Mouse (Mus musculus): ENCODE results near the gene Cant1. TPM values are rescaled to one million over a fixed set of nuclear protein-coding genes. Genes with fewer than 3 reads are reported as not detected.

The Cant1 gene
- polyA plus RNA-seq, 1 experiment from 2014 or later, result 19.2 TPM

DNA sequence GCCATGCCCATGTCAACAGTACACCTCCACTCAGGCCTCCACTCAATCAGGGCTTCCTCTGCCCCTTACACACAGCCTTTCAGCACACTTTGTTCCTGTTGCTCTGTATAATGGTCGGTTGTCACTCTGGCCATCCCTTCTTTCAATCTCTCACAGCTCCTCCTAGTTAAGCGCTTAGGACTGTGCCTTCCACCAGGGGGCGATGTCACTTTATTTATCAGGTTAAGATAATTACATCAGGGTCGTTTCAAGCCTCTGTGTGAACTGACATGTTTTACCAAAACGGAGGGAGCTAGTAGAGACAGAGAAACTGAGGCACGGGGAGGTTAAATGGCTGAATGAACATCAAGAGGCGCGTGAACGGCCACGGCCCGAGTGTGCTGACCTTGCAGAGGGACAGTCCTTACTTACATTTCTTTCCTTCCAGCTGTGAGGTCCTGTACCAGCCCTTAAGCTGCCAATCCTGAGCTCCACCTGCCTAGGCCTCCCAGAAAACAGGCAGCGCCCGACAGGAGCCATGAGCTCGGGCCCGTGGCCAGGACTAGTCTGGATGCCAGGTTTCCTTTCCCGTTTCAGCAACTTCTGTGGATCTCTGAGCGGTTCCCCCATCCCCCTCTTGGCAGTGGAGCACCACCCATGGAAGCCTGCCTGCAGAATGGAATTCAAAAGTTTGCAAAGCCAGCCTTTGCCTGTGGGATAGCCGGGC is 4.5 kb upstream of the Cant1 start:
- peak; percentile 24 for ATAC-seq (ENCODE audit: insufficient number of reproducible peaks, insufficient read depth, low FRiP score, low read depth)
- Histone ChIP-seq H3K4me3 (ENCODE audit: control insufficient read depth in 1 of 2, insufficient read depth in 1 of 2, low read depth in 1 of 2, low read length in 2 of 2) (peak overlapping the region; percentile 27), H3K4me1 (ENCODE audit: control insufficient read depth in 2 of 2, insufficient read depth in 2 of 2, low read length in 2 of 2) (peaks cover 23 to 32% of the 10 kb centered on the region in 2 experiments), H3K36me3 (ENCODE audit: control insufficient read depth, insufficient read depth, low read length) (no peaks in the 10 kb centered on the region), H3K27me3 (ENCODE audit: control insufficient read depth, insufficient read depth, low read length) (peaks cover 5% of the 10 kb centered on the region; the same call in 1 of the 2 replicates), H3K4me2 (ENCODE audit: low read length) (peak overlapping the region; percentile 73), H3K9ac (ENCODE audit: low read length) (peak overlapping the region; percentile 70), H3K27ac (replicated peaks in 1 of 2; ENCODE audit: control insufficient read depth in 1 of 2, insufficient read depth in 1 of 2, low read depth in 2 of 2, low read length in 2 of 2) (peak overlapping the region; percentile 32 to 66; a peak in 3 of 4 replicates), H3K9me3 (ENCODE audit: control insufficient read depth, low read length) (no peaks in the 10 kb centered on the region)
- 3% methylated on average over 18 of the region's 18 CpGs for WGBS

- Histone ChIP-seq H3K4me3 (ENCODE audit: control insufficient read depth in 1 of 2, insufficient read depth in 1 of 2, low read depth in 1 of 2, low read length in 2 of 2) (no peak overlapping the region), H3K9ac (ENCODE audit: low read length) (no peak overlapping the region), H3K4me1 (ENCODE audit: control insufficient read depth in 2 of 2, insufficient read depth in 2 of 2, low read length in 2 of 2) (peaks cover 22 to 33% of the 10 kb centered on the region in 2 experiments), H3K4me2 (ENCODE audit: low read length) (no peak overlapping the region), H3K36me3 (ENCODE audit: control insufficient read depth, insufficient read depth, low read length) (peaks cover 18% of the 10 kb centered on the region; the same call in 1 of the 2 replicates), H3K27me3 (ENCODE audit: control insufficient read depth, insufficient read depth, low read length) (no peaks in the 10 kb centered on the region), H3K27ac (replicated peaks in 1 of 2; ENCODE audit: control insufficient read depth in 1 of 2, insufficient read depth in 1 of 2, low read depth in 2 of 2, low read length in 2 of 2) (no peak overlapping the region), H3K9me3 (ENCODE audit: control insufficient read depth, low read length) (no peaks in the 10 kb centered on the region)
- ATAC-seq (ENCODE audit: insufficient number of reproducible peaks, insufficient read depth, low FRiP score, low read depth), result no peak
- 68% methylated on average over 7 of the region's 7 CpGs for WGBS
Observed at GRCm38 (mm10) chr11:118420261-118420660, 1.4 kb upstream of the Cant1 start.

GRCm38 (mm10) chr11:118418442-118418833 is 448 bp downstream of the Cant1 start:
- peaks cover 35% of the 10 kb centered on the region for H3K36me3 ChIP-seq (ENCODE audit: control insufficient read depth, insufficient read depth, low read length)
- no peaks in the 10 kb centered on the region for H3K9me3 ChIP-seq (ENCODE audit: control insufficient read depth, low read length)
- peak overlapping the region; percentile 37 to 67; a peak in 3 of 4 replicates for H3K27ac ChIP-seq (replicated peaks in 1 of 2; ENCODE audit: control insufficient read depth in 1 of 2, insufficient read depth in 1 of 2, low read depth in 2 of 2, low read length in 2 of 2)
- no peaks in the 10 kb centered on the region for H3K27me3 ChIP-seq (ENCODE audit: control insufficient read depth, insufficient read depth, low read length)
- 3% methylated on average over 12 of the region's 12 CpGs for WGBS
- H3K9ac ChIP-seq (ENCODE audit: low read length), result peak overlapping the region; percentile 98
- H3K4me2 ChIP-seq (ENCODE audit: low read length), result peak overlapping the region; percentile 84
- H3K4me3 ChIP-seq (ENCODE audit: control insufficient read depth in 1 of 2, insufficient read depth in 1 of 2, low read depth in 1 of 2, low read length in 2 of 2), result peak overlapping the region; percentile 89 to 92
- peak; percentile 18; the same call in 1 of the 2 replicates for ATAC-seq (ENCODE audit: insufficient number of reproducible peaks, insufficient read depth, low FRiP score, low read depth)
- H3K4me1 ChIP-seq (ENCODE audit: control insufficient read depth in 2 of 2, insufficient read depth in 2 of 2, low read length in 2 of 2), result peaks cover 10 to 20% of the 10 kb centered on the region in 2 experiments

GRCm38 (mm10) chr11:118417496-118417895 is 1.4 kb downstream of the Cant1 start:
- no peak for ATAC-seq (ENCODE audit: insufficient number of reproducible peaks, insufficient read depth, low FRiP score, low read depth)
- WGBS, result 93% methylated on average over 9 of the region's 9 CpGs
- Histone ChIP-seq H3K27ac (replicated peaks in 1 of 2; ENCODE audit: control insufficient read depth in 1 of 2, insufficient read depth in 1 of 2, low read depth in 2 of 2, low read length in 2 of 2) (no peak overlapping the region), H3K27me3 (ENCODE audit: control insufficient read depth, insufficient read depth, low read length) (no peaks in the 10 kb centered on the region), H3K4me3 (ENCODE audit: control insufficient read depth in 1 of 2, insufficient read depth in 1 of 2, low read depth in 1 of 2, low read length in 2 of 2) (peak overlapping the region in 1 of 2 experiments; percentile 92; a peak in 2 of 4 replicates), H3K9ac (ENCODE audit: low read length) (peak overlapping the region; percentile 98), H3K4me2 (ENCODE audit: low read length) (peak overlapping the region; percentile 84), H3K36me3 (ENCODE audit: control insufficient read depth, insufficient read depth, low read length) (peaks cover 38% of the 10 kb centered on the region), H3K9me3 (ENCODE audit: control insufficient read depth, low read length) (no peaks in the 10 kb centered on the region), H3K4me1 (ENCODE audit: control insufficient read depth in 2 of 2, insufficient read depth in 2 of 2, low read length in 2 of 2) (peaks cover 9 to 17% of the 10 kb centered on the region in 2 experiments)

DNA sequence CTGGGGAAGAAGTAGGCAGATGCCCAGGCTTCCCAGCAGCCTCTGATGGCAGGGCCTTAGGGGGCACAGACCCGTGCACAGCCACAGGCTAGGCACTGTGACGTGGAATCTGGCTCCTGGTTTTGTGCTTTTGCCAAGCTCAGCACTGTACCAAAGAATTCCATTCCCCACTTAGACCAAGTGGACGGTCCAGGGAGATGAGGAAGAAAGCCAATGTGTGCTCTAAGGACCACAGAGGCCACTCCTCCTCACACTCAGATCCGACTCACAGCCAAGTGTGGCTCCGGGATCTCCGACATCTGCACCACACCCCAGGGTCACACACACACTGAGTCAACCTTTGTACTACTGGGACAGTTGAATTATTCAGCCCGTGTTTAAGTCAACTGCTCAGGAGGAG is 2.8 kb downstream of the Cant1 start:
- Histone ChIP-seq H3K9ac (ENCODE audit: low read length) (no peak overlapping the region), H3K4me1 (ENCODE audit: control insufficient read depth in 2 of 2, insufficient read depth in 2 of 2, low read length in 2 of 2) (peaks cover 9 to 17% of the 10 kb centered on the region in 2 experiments), H3K27me3 (ENCODE audit: control insufficient read depth, insufficient read depth, low read length) (no peaks in the 10 kb centered on the region), H3K4me3 (ENCODE audit: control insufficient read depth in 1 of 2, insufficient read depth in 1 of 2, low read depth in 1 of 2, low read length in 2 of 2) (no peak overlapping the region), H3K36me3 (ENCODE audit: control insufficient read depth, insufficient read depth, low read length) (peaks cover 49% of the 10 kb centered on the region), H3K9me3 (ENCODE audit: control insufficient read depth, low read length) (no peaks in the 10 kb centered on the region), H3K27ac (replicated peaks in 1 of 2; ENCODE audit: control insufficient read depth in 1 of 2, insufficient read depth in 1 of 2, low read depth in 2 of 2, low read length in 2 of 2) (no peak overlapping the region), H3K4me2 (ENCODE audit: low read length) (no peak overlapping the region)
- WGBS, result 86% methylated on average over 7 of the region's 7 CpGs
- ATAC-seq (ENCODE audit: insufficient number of reproducible peaks, insufficient read depth, low FRiP score, low read depth), result no peak

- 90% methylated on average over 6 of the region's 6 CpGs for WGBS
- H3K36me3 ChIP-seq (ENCODE audit: control insufficient read depth, insufficient read depth, low read length), result peaks cover 53% of the 10 kb centered on the region
Observed at GRCm38 (mm10) chr11:118415630-118416029, 3.3 kb downstream of the Cant1 start.

DNA sequence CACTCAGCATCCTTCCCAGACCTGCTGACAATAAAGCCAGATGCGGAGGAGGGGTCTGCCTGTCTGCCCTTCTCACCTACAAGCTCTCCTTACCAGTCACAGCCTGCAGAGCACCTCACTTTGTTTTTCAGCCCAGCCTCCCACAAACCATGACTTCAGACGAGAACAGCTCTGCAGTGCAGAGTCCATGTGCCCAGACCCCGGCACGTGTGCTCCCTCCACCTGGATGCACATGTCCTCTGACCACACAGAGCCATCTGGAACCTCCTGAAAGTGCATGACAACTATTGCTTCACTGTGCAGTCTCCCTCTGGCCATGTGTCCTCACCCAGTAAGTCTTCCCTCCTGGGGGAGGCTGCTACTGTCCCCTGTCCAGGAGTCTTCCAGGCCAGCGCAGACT is 4.6 kb downstream of the Cant1 start:
- H3K27ac ChIP-seq (replicated peaks in 1 of 2; ENCODE audit: control insufficient read depth in 1 of 2, insufficient read depth in 1 of 2, low read depth in 2 of 2, low read length in 2 of 2), result no peak overlapping the region
- H3K4me3 ChIP-seq (ENCODE audit: control insufficient read depth in 1 of 2, insufficient read depth in 1 of 2, low read depth in 1 of 2, low read length in 2 of 2), result no peak overlapping the region
- no peak overlapping the region for H3K4me2 ChIP-seq (ENCODE audit: low read length)
- no peak overlapping the region for H3K9ac ChIP-seq (ENCODE audit: low read length)
- peaks cover 66% of the 10 kb centered on the region for H3K36me3 ChIP-seq (ENCODE audit: control insufficient read depth, insufficient read depth, low read length)
- no peaks in the 10 kb centered on the region for H3K9me3 ChIP-seq (ENCODE audit: control insufficient read depth, low read length)
- peaks cover 6 to 13% of the 10 kb centered on the region in 2 experiments for H3K4me1 ChIP-seq (ENCODE audit: control insufficient read depth in 2 of 2, insufficient read depth in 2 of 2, low read length in 2 of 2)
- no peaks in the 10 kb centered on the region for H3K27me3 ChIP-seq (ENCODE audit: control insufficient read depth, insufficient read depth, low read length)
- ATAC-seq (ENCODE audit: insufficient number of reproducible peaks, insufficient read depth, low FRiP score, low read depth), result no peak
- 91% methylated on average over 5 of the region's 5 CpGs for WGBS

More at GRCm38 (mm10) chr11:118415630-118416029, 3.3 kb downstream of the Cant1 start:
- Histone ChIP-seq H3K9me3 (ENCODE audit: control insufficient read depth, low read length) (no peaks in the 10 kb centered on the region), H3K9ac (ENCODE audit: low read length) (no peak overlapping the region), H3K4me1 (ENCODE audit: control insufficient read depth in 2 of 2, insufficient read depth in 2 of 2, low read length in 2 of 2) (peaks cover 9 to 17% of the 10 kb centered on the region in 2 experiments), H3K27ac (replicated peaks in 1 of 2; ENCODE audit: control insufficient read depth in 1 of 2, insufficient read depth in 1 of 2, low read depth in 2 of 2, low read length in 2 of 2) (no peak overlapping the region), H3K27me3 (ENCODE audit: control insufficient read depth, insufficient read depth, low read length) (no peaks in the 10 kb centered on the region), H3K4me2 (ENCODE audit: low read length) (no peak overlapping the region), H3K4me3 (ENCODE audit: control insufficient read depth in 1 of 2, insufficient read depth in 1 of 2, low read depth in 1 of 2, low read length in 2 of 2) (no peak overlapping the region)
- no peak for ATAC-seq (ENCODE audit: insufficient number of reproducible peaks, insufficient read depth, low FRiP score, low read depth)
